In the genomic region with DNA sequence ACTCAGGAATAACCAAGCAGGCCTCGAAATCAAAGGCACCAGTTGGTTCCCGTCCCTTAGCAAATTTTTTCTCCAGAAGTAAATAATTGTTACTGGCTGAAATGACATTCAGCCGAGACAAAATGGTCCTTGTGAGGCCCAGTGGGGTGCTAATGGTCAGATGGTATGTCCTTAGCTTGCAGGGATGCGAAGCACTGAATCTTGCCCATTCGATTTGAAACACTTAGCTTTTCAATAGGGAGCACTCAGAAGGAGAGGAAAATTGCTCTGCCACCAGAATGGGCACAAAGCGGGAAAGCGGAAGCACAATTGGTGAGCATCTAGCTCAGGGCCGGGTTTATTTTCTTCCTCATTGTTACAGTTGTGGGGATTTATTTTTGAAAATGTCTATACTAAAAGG, we compare ENCODE assay signal across 16 mouse cellular contexts.
"Had no signal": no experiment of that assay in that cellular context is flagged by ENCODE, and none has a peak within 500 bp of the region (broad histone marks: within the 10 kb centered on the region; RNA-seq: fewer than 3 reads in every experiment).

No protein-coding gene starts in this region.

- H3K9ac ChIP-seq: liver, embryonic 14.5 days; lung, embryonic 14.5 days; midbrain, embryonic 12.5 days; midbrain, embryonic 15.5 days; neural tube, embryonic 13.5 days; stomach, embryonic 15.5 days had no signal

- H3K4me1 ChIP-seq: midbrain, embryonic 10.5 days; midbrain, embryonic 15.5 days; stomach, embryonic 15.5 days had no signal

- H3K4me2 ChIP-seq: lung, embryonic 14.5 days; midbrain, embryonic 12.5 days; midbrain, embryonic 15.5 days; neural tube, embryonic 13.5 days; stomach, embryonic 15.5 days had no signal

- H3K4me3 ChIP-seq: midbrain, embryonic 10.5 days; midbrain, embryonic 12.5 days; midbrain, embryonic 15.5 days; myocyte; neural tube, embryonic 13.5 days; stomach, embryonic 15.5 days had no signal

- H3K36me3 ChIP-seq: midbrain, embryonic 10.5 days; midbrain, embryonic 12.5 days; midbrain, embryonic 15.5 days; neural tube, embryonic 13.5 days; stomach, embryonic 15.5 days had no signal

- H3K27ac ChIP-seq: liver, embryonic 14.5 days; midbrain, embryonic 10.5 days; midbrain, embryonic 12.5 days; midbrain, embryonic 15.5 days; stomach, embryonic 15.5 days; stomach, postnatal 0 days had no signal

- H3K9me3 ChIP-seq: midbrain, embryonic 10.5 days; midbrain, embryonic 12.5 days; midbrain, embryonic 15.5 days; neural tube, embryonic 13.5 days; stomach, embryonic 15.5 days had no signal

- H3K27me3 ChIP-seq: midbrain, embryonic 12.5 days; midbrain, embryonic 15.5 days; neural tube, embryonic 13.5 days; stomach, embryonic 15.5 days had no signal

- DNase-seq: lung, adult 18-20 months; lung, embryonic 14.5 days; lung, postnatal 10 days; lung, postnatal 4 days; right cerebral cortex, postnatal 14 days; thymus, adult 2 months; thymus, postnatal 25 days; thymus, postnatal 4 days had no signal

- ATAC-seq: midbrain, embryonic 15.5 days had no signal
